Mouse (Mus musculus): ENCODE measurements at regions not wholly inside any gene's neighbourhood (a gene's known extent, or its start where the extent isn't known, plus 50 kb on each side); places are given as distances from the start of the nearest gene placed in this dataset.

DNA sequence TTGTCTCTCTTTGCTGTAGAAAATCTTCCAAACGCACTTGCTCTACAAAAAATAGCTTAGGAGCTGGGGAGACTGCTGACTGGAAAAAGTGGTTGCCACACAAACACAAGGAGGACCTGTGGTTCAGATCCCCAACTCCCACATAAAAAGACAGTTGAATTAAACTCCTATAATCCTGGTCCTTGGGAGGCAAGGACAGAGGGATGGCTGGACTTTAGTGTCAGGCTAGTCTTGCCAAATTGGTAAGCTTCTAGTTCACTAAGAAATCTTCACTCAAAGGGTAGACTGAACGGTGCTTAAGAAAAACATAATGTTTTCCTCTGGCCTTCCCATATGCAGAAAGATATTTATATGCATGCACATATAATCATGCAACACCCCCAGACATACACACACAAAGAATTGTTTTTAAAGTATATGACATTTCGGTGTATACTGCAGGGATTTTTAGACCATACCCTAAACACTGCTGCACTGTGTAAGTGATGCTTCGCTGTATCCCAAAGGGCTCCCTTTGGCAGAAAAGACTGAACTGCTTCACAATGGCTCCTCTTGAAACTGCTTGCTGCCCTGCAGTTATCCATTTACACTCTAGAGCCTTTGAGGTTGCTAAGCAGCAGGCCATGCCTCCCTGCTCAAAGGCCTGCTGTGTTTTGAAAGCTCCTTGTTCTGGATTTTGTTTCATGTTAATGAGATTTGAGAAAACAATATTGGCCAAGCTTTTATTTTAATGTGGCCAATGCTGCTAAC, 1299.3 kb downstream of the Zfp704 start:
- Histone ChIP-seq H3K4me3 (no peak overlapping the region), H3K27ac (no peak overlapping the region), H3K9me3 (no peaks in the 10 kb centered on the region), H3K27me3 (ENCODE audit: poor library complexity, severe bottlenecking) (no peaks in the 10 kb centered on the region), H3K36me3 (replicated peaks) (no peaks in the 10 kb centered on the region), H3K4me1 (peaks cover 14% of the 10 kb centered on the region)
- 46% methylated on average over 4 of the region's 4 CpGs for WGBS
- DNase-seq (ENCODE audit: extremely low spot score, low spot score): no peak

DNA sequence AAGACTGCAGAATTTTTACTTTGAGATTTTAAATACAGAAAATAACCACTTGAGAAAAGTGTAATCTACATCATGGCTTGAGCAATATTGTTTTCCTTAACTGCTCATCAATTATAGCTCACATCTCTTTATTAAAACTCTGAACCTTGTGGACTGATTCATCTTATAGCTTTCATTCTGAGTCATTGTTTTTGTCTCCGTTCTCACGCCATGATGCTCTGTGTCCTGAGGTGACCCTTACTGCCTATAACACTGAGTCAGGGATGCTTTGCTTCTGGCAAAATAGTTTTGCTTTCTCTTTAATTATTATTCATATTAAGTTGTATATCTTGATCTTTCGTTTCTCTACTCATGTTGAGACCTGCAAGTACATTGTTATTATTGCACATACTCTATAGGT, 1302.6 kb downstream of the Zfp704 start:
- H3K4me1 ChIP-seq: peaks cover 14% of the 10 kb centered on the region
- H3K27ac ChIP-seq: no peak overlapping the region
- DNase-seq (ENCODE audit: extremely low spot score, low spot score): no peak
- H3K36me3 ChIP-seq (replicated peaks): no peaks in the 10 kb centered on the region
- 82% methylated on average over 3 of the region's 3 CpGs for WGBS
- no peaks in the 10 kb centered on the region for H3K27me3 ChIP-seq (ENCODE audit: poor library complexity, severe bottlenecking)
- H3K9me3 ChIP-seq: no peaks in the 10 kb centered on the region
- no peak overlapping the region for H3K4me3 ChIP-seq

DNA sequence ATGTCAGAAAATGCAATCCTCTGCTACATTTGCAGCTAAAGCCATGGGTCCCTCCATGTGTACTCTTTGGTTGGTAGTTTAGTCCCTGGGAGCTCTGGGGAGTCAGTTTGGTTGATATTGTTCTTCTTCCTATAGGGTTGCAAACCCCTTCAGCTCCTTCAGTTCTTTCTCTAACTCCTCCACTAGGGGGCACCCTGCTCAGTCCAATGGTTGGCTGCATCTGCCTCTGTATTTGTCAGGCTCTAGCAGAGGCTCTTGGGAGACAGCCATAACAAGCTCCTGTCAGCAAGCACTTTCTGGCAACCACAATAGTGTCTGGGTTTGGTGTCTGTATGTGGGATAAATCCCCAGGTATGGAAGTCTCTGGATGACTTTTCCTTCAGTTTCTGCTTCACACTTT, 1305.1 kb downstream of the Zfp704 start:
- H3K36me3 ChIP-seq (replicated peaks): no peaks in the 10 kb centered on the region
- no peaks in the 10 kb centered on the region for H3K9me3 ChIP-seq
- DNase-seq (ENCODE audit: extremely low spot score, low spot score): no peak
- H3K4me1 ChIP-seq: no peaks in the 10 kb centered on the region
- H3K27me3 ChIP-seq (ENCODE audit: poor library complexity, severe bottlenecking): no peaks in the 10 kb centered on the region
- H3K27ac ChIP-seq: no peak overlapping the region
- no peak overlapping the region for H3K4me3 ChIP-seq

DNA sequence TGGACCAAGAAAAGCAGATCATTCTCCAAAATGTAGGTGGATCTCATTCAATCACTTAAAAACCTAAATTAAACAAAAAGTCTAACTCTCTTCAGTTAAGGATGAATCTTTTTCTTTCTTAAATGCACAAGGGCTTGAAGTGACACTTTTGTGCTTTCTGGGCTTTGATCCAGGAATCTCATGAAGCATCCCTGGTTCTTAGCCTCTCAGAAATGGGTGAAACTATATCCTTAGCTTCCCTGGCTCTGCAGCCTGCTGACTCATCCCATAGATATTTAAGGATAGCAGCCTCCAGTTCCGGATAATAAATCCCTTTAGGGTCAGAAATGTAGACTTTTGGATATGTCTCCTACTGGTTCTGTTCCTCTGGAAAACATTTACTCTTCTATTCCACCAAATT, 1316.8 kb downstream of the Zfp704 start:
- Histone ChIP-seq H3K36me3 (replicated peaks) (no peaks in the 10 kb centered on the region), H3K4me3 (no peak overlapping the region), H3K27me3 (ENCODE audit: poor library complexity, severe bottlenecking) (no peaks in the 10 kb centered on the region), H3K4me1 (no peaks in the 10 kb centered on the region), H3K27ac (no peak overlapping the region), H3K9me3 (no peaks in the 10 kb centered on the region)
- WGBS: 88% methylated on average over 1 of the region's 1 CpGs
- DNase-seq (ENCODE audit: extremely low spot score, low spot score): no peak

DNA sequence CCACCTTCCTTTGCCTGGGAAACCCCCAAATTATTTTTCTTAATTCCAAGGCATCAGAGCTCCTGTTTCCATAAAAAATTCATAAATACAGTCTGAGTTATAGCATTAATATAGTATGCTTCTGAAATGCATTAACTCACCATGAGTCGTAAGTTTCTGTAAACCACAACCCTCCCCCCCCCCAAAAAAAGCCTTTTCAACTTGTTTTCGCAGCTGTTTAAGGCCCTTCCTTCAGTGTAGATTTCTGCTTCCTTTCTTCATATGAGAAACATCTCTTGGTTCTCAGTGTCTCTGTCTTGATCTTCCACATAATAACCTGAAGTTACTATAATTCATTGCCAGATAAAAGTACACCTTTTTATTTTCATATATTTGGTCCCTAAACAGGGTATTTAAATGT, 1320.3 kb downstream of the Zfp704 start:
- DNase-seq (ENCODE audit: extremely low spot score, low spot score): no peak
- no peaks in the 10 kb centered on the region for H3K4me1 ChIP-seq
- H3K4me3 ChIP-seq: no peak overlapping the region
- WGBS: 83% methylated on average over 2 of the region's 2 CpGs
- no peak overlapping the region for H3K27ac ChIP-seq
- H3K27me3 ChIP-seq (ENCODE audit: poor library complexity, severe bottlenecking): no peaks in the 10 kb centered on the region
- no peaks in the 10 kb centered on the region for H3K36me3 ChIP-seq (replicated peaks)
- H3K9me3 ChIP-seq: no peaks in the 10 kb centered on the region

DNA sequence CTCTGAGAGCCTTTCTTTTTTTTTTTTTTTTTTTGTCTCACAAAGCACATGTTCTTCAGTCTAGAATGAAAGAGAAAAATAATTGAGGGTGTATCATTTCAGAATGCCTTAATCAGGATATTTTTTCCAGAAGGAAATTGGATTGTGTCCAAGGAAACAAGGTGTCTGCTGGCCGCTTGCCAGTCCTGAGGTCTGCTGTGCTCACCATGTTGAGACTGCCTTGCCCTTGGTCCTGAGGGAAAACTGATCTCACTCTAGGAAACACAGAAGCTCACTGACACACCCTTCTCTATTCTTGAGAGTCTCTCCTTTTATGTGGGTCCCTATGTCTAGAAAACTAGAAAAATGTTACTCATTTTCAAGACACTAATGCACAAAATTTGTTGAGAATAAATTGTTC, 1321.4 kb downstream of the Zfp704 start:
- no peak overlapping the region for H3K4me3 ChIP-seq
- H3K4me1 ChIP-seq: no peaks in the 10 kb centered on the region
- H3K27me3 ChIP-seq (ENCODE audit: poor library complexity, severe bottlenecking): no peaks in the 10 kb centered on the region
- no peak overlapping the region for H3K27ac ChIP-seq
- no peaks in the 10 kb centered on the region for H3K36me3 ChIP-seq (replicated peaks)
- DNase-seq (ENCODE audit: extremely low spot score, low spot score): no peak
- WGBS: 78% methylated on average over 1 of the region's 1 CpGs
- H3K9me3 ChIP-seq: no peaks in the 10 kb centered on the region

DNA sequence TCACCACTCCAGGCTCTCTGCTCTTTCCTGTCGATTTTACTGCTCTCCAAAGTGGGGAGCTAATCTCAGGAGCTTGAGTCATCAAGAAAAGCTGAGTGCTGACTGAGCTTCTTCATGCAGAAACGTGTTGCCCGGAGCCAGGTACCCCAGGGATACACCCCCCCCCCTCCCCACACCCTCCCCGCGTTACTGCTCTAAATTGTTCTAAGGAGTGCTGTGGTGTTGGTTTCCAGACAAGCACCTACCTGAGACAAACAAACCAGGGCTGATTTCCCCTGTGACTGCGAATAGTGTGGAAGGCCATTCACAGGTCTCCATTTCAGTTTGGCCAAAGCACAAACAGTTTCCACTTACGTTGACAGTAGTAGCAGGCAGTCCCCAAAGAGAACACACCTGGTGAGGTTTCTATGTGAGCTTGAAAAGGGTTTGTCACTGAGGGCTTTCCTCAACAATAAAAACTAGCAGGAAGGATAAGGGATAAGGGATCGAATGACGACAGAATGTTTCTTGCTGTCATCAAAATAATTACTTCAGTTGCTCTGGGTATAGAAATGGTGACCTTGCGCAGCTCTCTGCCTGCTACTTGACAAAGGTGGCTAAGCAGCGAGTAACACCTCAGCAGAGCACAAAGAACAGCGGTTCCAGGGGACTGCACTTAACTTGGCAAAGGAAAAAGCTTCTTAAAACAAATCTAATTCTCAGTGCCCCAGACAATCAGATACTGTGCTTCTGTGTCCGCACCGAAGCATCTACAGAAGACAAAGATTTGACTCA, 1325.0 kb downstream of the Zfp704 start:
- Histone ChIP-seq H3K27me3 (ENCODE audit: poor library complexity, severe bottlenecking) (no peaks in the 10 kb centered on the region), H3K9me3 (no peaks in the 10 kb centered on the region), H3K36me3 (replicated peaks) (no peaks in the 10 kb centered on the region), H3K4me3 (no peak overlapping the region), H3K27ac (no peak overlapping the region), H3K4me1 (no peaks in the 10 kb centered on the region)
- WGBS: 77% methylated on average over 14 of the region's 14 CpGs
- no peak for DNase-seq (ENCODE audit: extremely low spot score, low spot score)

DNA sequence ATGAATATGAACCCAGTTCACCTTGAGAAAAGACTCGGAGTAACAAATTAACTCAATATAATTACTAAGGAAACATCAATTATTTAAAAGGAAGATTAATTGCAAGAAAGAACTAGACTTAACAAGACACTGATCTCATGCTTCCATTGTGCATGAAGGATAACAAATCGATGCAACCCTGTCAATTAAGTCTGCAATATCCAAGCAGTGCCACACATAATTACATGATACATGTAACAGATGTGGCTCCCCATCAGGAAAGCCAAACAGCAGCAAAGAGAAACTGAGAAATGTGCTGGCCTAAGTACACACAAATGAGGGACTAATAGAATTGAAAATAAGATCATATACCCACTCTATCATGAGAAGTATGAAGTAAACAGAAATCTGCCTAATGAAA, 1327.5 kb downstream of the Zfp704 start:
- DNase-seq (ENCODE audit: extremely low spot score, low spot score): no peak
- no peaks in the 10 kb centered on the region for H3K4me1 ChIP-seq
- H3K27me3 ChIP-seq (ENCODE audit: poor library complexity, severe bottlenecking): no peaks in the 10 kb centered on the region
- H3K4me3 ChIP-seq: no peak overlapping the region
- H3K36me3 ChIP-seq (replicated peaks): no peaks in the 10 kb centered on the region
- no peaks in the 10 kb centered on the region for H3K9me3 ChIP-seq
- 88% methylated on average over 2 of the region's 2 CpGs for WGBS
- H3K27ac ChIP-seq: no peak overlapping the region

DNA sequence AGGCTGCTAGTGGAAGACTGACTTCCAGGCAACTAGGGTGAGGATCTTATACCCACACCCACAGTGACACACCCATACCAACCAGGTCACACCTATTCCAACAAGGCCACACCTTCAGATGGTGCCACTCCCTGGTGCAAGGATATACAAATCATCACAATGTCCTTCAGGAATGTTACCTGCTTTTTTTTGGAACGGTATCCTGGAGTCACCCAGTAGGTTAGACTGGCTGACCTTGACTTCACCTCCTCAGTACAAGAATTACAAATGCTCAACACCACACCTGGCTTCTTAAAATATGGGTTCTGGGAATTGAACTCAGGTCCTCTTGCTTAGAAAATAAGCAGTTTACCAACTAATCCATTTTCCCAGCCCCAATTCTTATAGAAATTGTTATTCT, 1333.2 kb downstream of the Zfp704 start:
- DNase-seq (ENCODE audit: extremely low spot score, low spot score): no peak
- no peak overlapping the region for H3K4me3 ChIP-seq
- no peaks in the 10 kb centered on the region for H3K36me3 ChIP-seq (replicated peaks)
- WGBS: 79% methylated on average over 1 of the region's 1 CpGs
- H3K9me3 ChIP-seq: no peaks in the 10 kb centered on the region
- no peaks in the 10 kb centered on the region for H3K4me1 ChIP-seq
- no peaks in the 10 kb centered on the region for H3K27me3 ChIP-seq (ENCODE audit: poor library complexity, severe bottlenecking)
- no peak overlapping the region for H3K27ac ChIP-seq

DNA sequence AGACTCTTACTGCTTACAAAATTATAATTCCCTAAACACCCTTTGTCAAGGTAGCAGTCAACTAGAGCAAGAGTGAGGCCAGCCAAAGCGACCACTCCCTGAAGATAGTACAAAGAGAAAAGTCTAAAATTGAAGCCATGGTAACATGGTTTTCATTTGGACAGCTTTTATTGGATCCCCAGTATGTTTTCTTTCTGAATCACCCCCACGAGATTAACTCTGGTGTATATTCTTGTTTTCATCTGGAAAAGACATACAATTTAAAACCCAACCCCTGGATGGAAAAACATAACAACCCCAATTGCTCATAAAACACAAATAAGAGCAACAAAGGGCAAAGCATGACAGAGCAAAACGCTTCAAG, 1339.0 kb downstream of the Zfp704 start:
- H3K4me3 ChIP-seq: no peak overlapping the region
- no peaks in the 10 kb centered on the region for H3K27me3 ChIP-seq (ENCODE audit: poor library complexity, severe bottlenecking)
- no peaks in the 10 kb centered on the region for H3K9me3 ChIP-seq
- H3K36me3 ChIP-seq (replicated peaks): no peaks in the 10 kb centered on the region
- H3K4me1 ChIP-seq: no peaks in the 10 kb centered on the region
- WGBS: 84% methylated on average over 3 of the region's 3 CpGs
- DNase-seq (ENCODE audit: extremely low spot score, low spot score): no peak
- H3K27ac ChIP-seq: no peak overlapping the region

DNA sequence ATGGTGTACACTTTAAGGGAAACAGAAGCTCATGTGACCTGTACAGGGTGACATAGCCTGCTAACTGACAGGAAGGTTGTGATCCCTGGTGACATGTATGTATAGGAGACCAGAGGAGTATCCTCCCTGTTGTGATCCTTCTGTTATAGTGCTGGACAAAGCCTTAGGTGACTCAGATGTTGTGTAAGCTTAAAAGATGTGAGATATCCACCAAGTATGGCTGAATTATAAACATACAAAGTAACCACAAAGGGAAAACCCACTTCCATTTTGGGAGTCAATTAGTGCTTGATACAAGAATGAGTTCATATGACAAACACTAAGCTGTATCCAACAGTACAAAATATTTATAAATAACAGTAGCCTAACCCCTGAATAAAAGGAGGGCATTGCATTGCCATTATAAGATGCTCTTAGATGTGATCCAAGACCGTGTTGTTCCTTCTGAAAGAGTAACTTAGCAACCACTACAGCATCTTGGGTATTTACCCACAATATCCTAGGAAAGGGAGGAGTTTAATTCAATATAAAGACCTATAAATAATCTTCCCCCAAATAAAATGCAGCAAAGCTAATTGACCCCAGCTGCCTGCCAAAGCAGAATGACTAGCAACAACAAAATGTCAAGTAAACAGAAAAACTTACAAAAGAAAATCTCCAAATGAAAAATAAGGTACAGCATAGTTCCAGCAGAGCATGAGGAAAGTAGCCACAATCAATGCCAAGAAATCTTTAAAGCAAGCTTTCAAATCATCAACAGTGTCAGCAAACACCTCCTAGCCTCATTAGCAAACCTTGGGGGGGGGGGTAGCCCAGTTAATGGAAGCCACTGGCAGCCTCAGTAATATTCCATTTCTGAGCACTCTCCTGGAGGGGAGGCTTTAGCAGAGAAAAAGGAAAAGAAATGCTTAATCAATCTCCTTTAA, 1339.6 kb downstream of the Zfp704 start:
- no peak overlapping the region for H3K27ac ChIP-seq
- no peaks in the 10 kb centered on the region for H3K9me3 ChIP-seq
- H3K4me3 ChIP-seq: no peak overlapping the region
- no peaks in the 10 kb centered on the region for H3K4me1 ChIP-seq
- no peaks in the 10 kb centered on the region for H3K36me3 ChIP-seq (replicated peaks)
- DNase-seq (ENCODE audit: extremely low spot score, low spot score): no peak
- 69% methylated on average over 1 of the region's 1 CpGs for WGBS
- H3K27me3 ChIP-seq (ENCODE audit: poor library complexity, severe bottlenecking): no peaks in the 10 kb centered on the region

DNA sequence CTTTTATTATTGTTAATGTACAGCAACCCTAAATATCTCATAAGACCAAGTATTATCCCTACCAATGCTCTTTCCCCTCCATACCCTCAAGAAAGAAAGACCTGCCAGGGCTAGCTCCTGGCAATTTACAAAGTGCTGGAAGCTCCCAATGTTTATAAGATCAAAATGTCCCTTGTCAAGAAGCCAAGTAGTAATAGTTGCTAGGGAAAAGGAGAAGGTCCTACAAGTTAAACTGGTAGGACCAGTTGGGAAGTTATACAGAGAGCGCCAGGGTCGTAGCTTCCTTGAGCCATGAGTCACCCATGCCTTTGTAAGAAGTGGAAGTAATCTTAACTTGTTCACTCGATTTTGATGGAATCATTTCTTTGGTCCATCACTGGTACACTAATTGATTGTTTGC, 1344.1 kb downstream of the Zfp704 start:
- no peak for DNase-seq (ENCODE audit: extremely low spot score, low spot score)
- Histone ChIP-seq H3K4me1 (no peaks in the 10 kb centered on the region), H3K27ac (no peak overlapping the region), H3K36me3 (replicated peaks) (no peaks in the 10 kb centered on the region), H3K9me3 (no peaks in the 10 kb centered on the region), H3K27me3 (ENCODE audit: poor library complexity, severe bottlenecking) (no peaks in the 10 kb centered on the region), H3K4me3 (no peak overlapping the region)
- 91% methylated on average over 3 of the region's 3 CpGs for WGBS
